Mouse (Mus musculus) spleen, adult 2 months (tissue): ENCODE data around the gene Gpatch2.

ENCODE experiments used
- CTCF ChIP-seq: fragments of 200-500 bp; IDR thresholded peaks from 2 replicates; pipeline ENCODE4 v1.5.1; 2011; ENCODE audit warnings: mild to moderate bottlenecking, inconsistent platforms; ENCODE audit not compliant: insufficient read depth, insufficient read length, insufficient replicate concordance; ENCODE audit errors: extremely low read depth
- POLR2A ChIP-seq: fragments of 200-500 bp; IDR thresholded peaks from 2 replicates; pipeline ENCODE4 v1.6.1; 2011; ENCODE audit warnings: low read depth, low read length, inconsistent platforms

GRCm38 (mm10) chr1:187241329-187241728, 26.0 kb downstream of the Gpatch2 start:
- TF ChIP-seq CTCF (no peak), POLR2A (no peak)
